Mouse (Mus musculus) adrenal gland, adult 8-10 months (tissue): ENCODE measurements around the gene 4930558K02Rik. TPM values are rescaled to one million over a fixed set of nuclear protein-coding genes. Genes with fewer than 3 reads are reported as not detected.

Source experiments
- DNase-seq: peaks from one replicate; pipeline ENCODE4 v3.0.0; 2022
- total RNA-seq, 4 experiments: library from RNA; stranded (reverse); gene quantifications; 2 replicates each; pipeline ENCODE4 v1.2.4; 2022

4930558K02Rik gene
- not detected for total RNA-seq

DNA sequence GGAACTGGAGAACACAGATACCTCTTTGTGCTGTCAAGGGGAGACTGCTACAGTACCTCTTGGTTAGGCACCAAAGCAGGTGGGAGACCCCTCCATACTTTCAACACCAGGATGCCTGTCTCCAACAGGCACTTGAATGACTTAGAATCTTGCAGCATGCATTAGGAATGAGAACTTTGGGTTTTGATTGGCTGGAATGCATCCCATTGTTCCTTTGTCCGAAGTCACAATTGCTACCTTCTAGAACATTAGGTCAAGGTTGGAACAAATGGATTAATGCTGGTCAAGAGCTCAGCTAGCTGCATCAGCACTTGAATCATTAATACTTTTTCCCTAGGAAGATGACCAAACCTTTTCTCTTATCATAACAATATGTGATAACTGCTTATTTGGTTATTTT, at the start of gene 4930558K02Rik:
TSS of gene 4930558K02Rik (minus strand) at position 101 of the 400 bp plus-strand sequence.
- DNase-seq = no peak

GRCm38 (mm10) chr1:162023681-162024270, 44.3 kb upstream of the 4930558K02Rik start:
- no peak for DNase-seq

DNA sequence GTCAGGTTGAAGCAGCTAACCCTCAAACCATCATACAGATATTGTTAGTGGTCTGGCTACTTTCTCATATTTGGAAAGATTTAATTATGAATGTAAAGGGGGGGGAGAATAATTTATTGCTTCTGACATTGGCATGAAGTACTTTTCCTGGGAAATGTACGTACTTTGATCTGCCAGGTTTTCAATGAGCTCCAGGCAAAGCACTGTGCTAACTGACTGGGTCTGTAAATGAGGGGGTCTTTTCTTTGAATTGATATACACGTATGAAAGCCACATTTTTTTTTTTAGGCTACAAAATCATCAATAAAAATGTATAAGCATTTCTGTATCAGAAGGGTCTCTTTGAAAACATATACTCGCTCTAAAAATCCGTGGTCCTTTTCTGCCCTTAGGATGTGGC, 41.3 kb upstream of the 4930558K02Rik start:
- no peak for DNase-seq

DNA sequence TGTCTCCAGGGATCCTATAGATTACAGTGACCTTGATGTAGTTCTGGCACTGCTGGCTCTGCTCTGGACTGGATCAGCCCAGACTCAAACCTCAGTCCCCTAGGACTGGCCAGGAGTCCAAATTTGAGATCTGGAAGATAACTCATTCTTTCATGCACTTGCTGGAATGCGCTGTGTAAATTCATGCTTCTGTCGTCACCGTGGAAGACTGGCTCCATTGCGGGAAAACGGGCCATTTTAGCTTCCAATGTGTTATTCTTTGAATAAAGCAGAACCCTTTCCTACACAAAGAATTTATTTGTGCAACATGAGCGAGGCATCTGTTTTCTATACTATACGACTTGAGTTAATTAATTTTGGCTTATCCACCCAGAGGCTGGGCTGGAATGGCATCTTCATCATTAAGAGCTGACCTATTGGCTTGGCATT, 40.9 kb upstream of the 4930558K02Rik start:
- DNase-seq = no peak

DNA sequence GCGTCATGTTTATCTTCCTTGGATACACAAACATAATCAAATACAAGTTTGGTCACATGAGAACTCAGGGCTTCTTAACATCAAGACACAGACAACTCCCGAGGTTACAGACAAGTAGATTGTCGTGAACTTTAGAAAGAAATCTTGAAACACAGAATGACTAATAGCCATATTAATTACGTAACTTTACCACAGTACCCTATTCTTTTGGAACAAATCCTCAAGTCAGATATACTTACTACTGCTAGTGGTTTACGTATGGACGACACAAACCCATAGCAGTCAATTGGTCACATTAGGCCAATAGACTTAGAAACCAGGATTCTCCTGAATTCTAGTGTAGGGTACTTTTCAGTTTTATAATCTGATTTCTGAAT, 39.2 kb upstream of the 4930558K02Rik start:
- no peak for DNase-seq

DNA sequence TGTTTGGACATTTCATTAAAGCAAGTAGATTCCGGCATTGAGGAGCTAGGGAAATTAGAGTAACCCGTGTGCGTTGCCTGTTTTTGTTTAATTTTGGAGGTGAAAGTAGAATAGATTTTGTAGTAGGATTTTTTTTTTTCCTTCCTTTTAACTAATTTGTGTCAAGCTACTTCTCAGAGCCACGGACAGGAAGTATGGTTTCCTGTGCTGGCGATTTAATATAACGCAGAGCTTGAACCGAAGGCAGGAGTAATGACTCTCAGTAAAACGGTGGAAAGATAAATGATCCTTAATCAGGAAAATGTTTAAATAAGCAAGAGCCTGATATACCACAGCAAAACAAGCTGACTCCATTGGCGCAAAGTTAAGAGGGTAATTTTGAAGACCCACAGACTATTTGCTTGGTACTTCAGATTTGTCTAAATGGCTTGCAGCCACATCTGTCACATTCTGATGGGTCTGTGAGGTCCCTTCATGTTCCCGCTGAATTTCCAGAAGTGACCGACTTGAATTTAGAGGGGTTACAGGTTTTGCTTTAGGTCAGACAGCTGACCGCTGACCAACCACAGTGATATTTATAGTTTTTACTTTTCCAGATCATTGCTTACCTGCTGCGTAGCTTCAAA, 38.7 kb upstream of the 4930558K02Rik start:
- no peak for DNase-seq

DNA sequence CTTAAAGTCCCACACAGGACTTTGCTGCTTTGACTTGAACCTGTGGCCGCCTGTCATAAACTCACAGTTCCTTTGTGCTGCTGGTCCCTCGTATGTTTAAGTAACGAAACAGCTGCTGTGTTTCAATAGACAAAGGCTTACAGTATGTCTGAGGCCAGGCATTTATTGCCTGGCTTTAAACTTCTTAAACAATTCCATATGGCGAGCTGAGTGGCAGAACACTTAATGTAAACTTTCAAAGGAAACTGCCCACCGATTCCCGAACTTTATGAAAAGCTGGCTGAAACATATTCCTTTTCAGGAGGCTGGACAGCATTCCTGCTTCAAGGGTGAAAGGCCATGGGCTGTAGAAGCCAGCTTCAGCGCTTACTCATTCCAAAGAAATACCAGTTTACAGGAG, 37.5 kb upstream of the 4930558K02Rik start:
- no peak for DNase-seq

DNA sequence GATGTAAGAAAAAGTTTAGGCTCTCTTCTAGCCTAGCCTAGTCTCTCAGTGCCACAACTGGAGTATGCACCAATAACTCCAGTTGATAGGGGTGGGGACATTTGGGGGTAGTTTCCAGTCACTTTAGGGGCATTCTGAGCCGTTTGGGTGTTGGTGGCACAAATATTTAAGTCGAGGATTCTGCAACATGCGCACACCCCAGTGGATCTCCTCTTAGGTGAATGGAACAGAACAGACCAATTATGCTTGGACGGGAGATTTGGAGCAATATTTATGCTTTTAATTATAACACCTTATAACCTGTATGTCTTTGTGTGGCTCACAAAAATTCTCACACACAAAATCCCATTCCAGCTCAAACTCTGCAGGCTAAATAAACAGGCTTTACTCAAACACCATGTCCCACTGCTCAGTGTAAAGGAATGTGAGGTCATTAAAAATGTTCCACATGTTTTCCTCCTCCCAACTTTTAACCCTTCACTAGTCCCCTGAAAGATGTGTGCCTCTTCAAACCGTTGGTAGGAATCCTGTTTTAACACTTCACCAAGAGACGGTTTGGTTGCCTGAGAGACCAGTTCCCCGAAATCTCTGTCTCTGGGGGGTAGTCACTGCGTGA, 35.9 kb upstream of the 4930558K02Rik start:
- no peak for DNase-seq

GRCm38 (mm10) chr1:162013561-162013960, 34.1 kb upstream of the 4930558K02Rik start:
- DNase-seq = no peak

- no peak for DNase-seq
Observed at GRCm38 (mm10) chr1:162011523-162012245, 32.2 kb upstream of the 4930558K02Rik start.

DNA sequence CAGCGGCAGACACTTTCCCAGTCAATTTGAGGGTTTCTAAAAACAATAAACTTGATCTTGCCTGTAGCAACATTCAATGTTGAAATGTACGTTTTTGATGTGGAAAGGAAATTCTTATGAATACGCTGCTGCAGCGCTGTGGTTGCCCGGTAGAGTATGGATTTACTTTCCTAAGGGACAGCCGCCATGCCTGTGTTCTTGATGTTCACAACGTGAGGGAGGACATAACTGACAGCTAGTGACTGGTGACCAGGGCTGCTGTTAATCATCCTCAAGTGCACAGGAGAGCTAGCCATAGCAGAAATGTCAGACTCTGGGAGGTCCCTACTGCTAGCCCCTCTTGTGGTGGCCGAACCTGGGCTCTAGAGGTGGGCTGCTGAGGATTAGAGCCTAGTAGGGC, 29.6 kb upstream of the 4930558K02Rik start:
- no peak for DNase-seq

DNA sequence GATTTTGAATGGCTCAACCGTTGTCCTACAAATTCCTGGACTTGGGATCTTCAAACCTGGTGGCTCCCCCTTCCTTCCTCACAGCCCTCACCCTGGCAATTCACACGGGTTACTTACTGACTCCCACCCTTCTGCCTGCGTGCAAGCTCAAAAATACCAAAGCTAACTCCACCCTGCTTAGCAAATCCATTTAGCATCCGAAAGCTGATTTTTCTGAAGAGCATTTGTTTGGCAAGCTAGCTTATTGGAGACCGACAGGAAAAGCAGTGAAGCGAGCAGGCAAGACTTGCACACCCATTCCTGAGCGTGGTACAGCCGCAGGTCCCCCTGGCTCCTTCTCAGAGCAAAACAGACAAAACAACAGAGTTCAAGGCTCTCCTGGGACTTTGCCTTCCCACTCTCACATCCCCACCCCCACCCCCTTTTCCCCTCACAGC, 29.2 kb upstream of the 4930558K02Rik start:
- DNase-seq = no peak

GRCm38 (mm10) chr1:162008208-162008607, 28.8 kb upstream of the 4930558K02Rik start:
- DNase-seq = no peak

GRCm38 (mm10) chr1:162006109-162006508, 26.7 kb upstream of the 4930558K02Rik start:
- no peak for DNase-seq

DNA sequence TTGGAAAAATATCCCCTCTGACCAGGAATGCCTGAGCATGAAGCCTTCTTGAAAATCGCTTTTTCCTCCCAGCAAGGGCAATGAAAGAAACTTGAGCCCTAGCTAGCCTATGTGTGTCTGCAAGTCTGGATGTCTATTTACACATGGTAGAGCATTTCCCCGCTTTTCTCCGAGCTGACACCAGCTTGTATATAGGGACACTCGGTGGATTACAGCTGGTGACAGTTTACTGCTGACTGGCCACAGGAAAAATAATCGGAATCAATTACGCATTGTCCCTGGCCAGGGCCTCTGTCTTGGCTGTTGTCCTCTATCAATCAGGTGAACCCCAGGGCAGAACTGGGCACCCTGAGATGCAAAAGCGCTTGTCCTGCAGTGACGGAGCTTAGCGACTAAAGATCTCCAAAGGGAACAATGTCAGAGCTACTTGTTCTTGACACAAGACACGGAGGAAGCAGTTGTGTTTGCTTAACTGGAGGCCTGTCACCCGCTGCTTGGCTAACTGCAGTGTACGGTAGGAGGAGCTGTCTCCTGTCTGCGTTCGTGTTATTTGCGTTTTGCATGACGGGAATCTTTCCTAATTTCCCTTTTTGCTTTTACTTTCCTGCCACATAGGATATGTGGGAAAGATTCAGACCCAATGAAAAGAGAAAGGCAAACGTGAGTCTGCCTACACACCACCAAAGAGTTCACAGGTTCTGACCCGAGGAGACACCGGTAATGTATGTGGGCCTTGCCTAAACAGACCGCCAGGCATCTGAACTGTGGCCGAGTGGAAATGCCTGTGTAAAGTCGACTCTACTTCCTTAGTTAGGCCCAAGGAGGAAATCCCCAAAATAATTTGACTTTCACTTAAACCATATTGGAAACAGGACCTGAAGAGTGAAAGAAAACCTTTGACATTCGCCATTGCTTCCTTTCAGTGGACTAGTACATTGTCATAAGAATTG, 25.7 kb upstream of the 4930558K02Rik start:
- DNase-seq = peak; percentile 15

- DNase-seq = no peak
Observed at GRCm38 (mm10) chr1:162004518-162004780, 25.0 kb upstream of the 4930558K02Rik start.

- no peak for DNase-seq
Observed at GRCm38 (mm10) chr1:162003729-162004517, 24.5 kb upstream of the 4930558K02Rik start.

DNA sequence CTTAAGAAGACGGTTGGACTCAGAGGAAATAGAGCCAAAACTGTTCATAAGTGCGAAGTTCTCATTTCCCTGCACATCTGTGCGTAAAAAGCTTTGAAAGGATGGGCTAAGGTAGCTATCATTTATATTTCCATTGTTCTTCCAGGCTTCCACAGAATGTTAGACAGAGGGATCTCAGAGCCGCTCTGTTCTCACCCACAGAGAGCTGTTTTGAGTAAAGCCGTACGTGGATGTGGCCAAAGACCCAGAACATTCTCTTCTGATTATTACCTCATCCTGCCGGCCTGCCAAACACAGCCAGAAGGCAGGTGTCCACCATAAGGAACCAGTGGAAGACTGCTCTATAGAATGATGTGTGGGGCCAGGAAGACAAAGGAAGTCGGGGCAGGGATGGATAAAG, 21.9 kb upstream of the 4930558K02Rik start:
- DNase-seq = no peak

DNA sequence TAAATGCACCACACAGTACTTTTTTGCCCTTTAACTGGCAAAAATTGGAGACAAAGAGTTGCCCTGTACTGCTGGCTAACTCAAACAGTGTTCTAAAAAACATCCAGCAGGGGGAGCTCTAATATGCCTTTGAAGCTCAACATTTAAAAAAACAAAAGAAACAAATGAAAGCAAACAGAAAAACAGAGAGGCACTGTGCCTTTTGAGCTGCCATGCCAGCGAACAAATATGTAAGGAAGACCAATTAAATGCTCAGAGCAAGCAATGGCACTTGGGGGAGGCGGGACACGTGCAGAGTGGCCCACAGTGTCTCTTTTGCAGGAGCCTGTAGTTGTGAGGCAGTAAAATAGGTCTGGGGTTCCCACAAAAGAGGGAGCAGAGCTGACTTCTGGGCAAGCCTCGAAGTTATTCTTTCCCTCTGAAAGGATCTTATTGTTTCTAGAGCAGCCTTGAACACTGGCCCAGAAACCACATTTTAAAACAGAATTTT, 20.5 kb upstream of the 4930558K02Rik start:
- DNase-seq = no peak

GRCm38 (mm10) chr1:161999338-161999737, 19.9 kb upstream of the 4930558K02Rik start:
- DNase-seq = no peak

GRCm38 (mm10) chr1:161998781-161999180, 19.3 kb upstream of the 4930558K02Rik start:
- DNase-seq = no peak
